Mouse (Mus musculus) forebrain, embryonic 13.5 days (tissue): ENCODE results near the gene Arhgap10. TPM values are rescaled to one million over a fixed set of nuclear protein-coding genes. Genes with fewer than 3 reads are reported as not detected.

ENCODE experiments used
- ATAC-seq: fragments of 200-750 bp; cut with Nextera tagmentation; 2 replicates; pipeline ENCODE4 v1.8.0; 2017
- H3K27ac ChIP-seq: fragments of 300-500 bp; sonication (generic); 2 replicates; pipeline ENCODE4 v1.5.1; 2015; ENCODE audit warnings: inconsistent platforms, mild to moderate bottlenecking, moderate library complexity
- H3K27me3 ChIP-seq: fragments of 300-500 bp; sonication (generic); 2 replicates; pipeline ENCODE4 v1.6.1; 2015; ENCODE audit warnings: mild to moderate bottlenecking, inconsistent platforms
- H3K36me3 ChIP-seq: fragments of 300-500 bp; sonication (generic); 2 replicates; pipeline ENCODE4 v1.6.1; 2015; ENCODE audit warnings: mild to moderate bottlenecking, inconsistent platforms; ENCODE audit not compliant: poor library complexity, severe bottlenecking
- H3K4me1 ChIP-seq: fragments of 300-500 bp; sonication (generic); 2 replicates; pipeline ENCODE4 v1.6.1; 2015; ENCODE audit warnings: inconsistent platforms
- H3K4me2 ChIP-seq: fragments of 300-500 bp; sonication (generic); 2 replicates; pipeline ENCODE4 v1.6.1; 2015; ENCODE audit warnings: inconsistent platforms, mild to moderate bottlenecking, moderate library complexity
- H3K4me3 ChIP-seq: fragments of 300-500 bp; sonication (generic); 2 replicates; pipeline ENCODE4 v1.5.1; 2015; ENCODE audit warnings: mild to moderate bottlenecking, inconsistent platforms
- H3K9ac ChIP-seq: fragments of 300-500 bp; sonication (generic); 2 replicates; pipeline ENCODE4 v1.6.1; 2015; ENCODE audit warnings: mild to moderate bottlenecking, inconsistent platforms
- H3K9me3 ChIP-seq: fragments of 300-500 bp; sonication (generic); replicated peaks from 2 replicates; pipeline ENCODE4 v1.6.1; 2016; ENCODE audit warnings: inconsistent platforms
- WGBS: fragments of 180-500 bp; shearing (Covaris S2); methylation state at CpG from one replicate; pipeline ENCODE4 v1.1.7; 2015; 5-methylcytosine and 5-hydroxymethylcytosine counted together
- polyA plus RNA-seq: library from polyadenylated mRNA; unstranded; fragments of >200 nt; fragmentation: Nextera tagmentation; extraction: Ambion mirVana; gene quantifications from 2 replicates; pipeline ENCODE4 v1.2.1, GENCODE M21; 2015

The Arhgap10 gene
- polyA plus RNA-seq, 1 experiment from 2014 or later, result 5.2 TPM

GRCm38 (mm10) chr8:77511750-77512493 lies 5.8 kb downstream of the Arhgap10 start:
- Histone ChIP-seq H3K4me3 (no peak overlapping the region), H3K9ac (no peak overlapping the region), H3K4me1 (peaks cover 13% of the 10 kb centered on the region), H3K27me3 (peaks cover 43% of the 10 kb centered on the region), H3K27ac (no peak overlapping the region), H3K4me2 (no peak overlapping the region), H3K36me3 (no peaks in the 10 kb centered on the region), H3K9me3 (no peaks in the 10 kb centered on the region)
- peak; percentile 36; the same call in 1 of the 2 replicates for ATAC-seq
- WGBS, result 14% methylated on average over 13 of the region's 13 CpGs

- ATAC-seq, result no peak
- H3K27ac ChIP-seq, result no peak overlapping the region
- H3K4me2 ChIP-seq, result no peak overlapping the region
- H3K9me3 ChIP-seq, result no peaks in the 10 kb centered on the region
- no peak overlapping the region for H3K4me3 ChIP-seq
- H3K27me3 ChIP-seq, result peaks cover 28% of the 10 kb centered on the region
- 80% methylated on average over 3 of the region's 3 CpGs for WGBS
- H3K9ac ChIP-seq, result no peak overlapping the region
- H3K36me3 ChIP-seq, result no peaks in the 10 kb centered on the region
- peaks cover 7% of the 10 kb centered on the region; the same call in 1 of the 2 replicates for H3K4me1 ChIP-seq
These were observed 7.3 kb downstream of the Arhgap10 start for GRCm38 (mm10) chr8:77510426-77510825.

DNA sequence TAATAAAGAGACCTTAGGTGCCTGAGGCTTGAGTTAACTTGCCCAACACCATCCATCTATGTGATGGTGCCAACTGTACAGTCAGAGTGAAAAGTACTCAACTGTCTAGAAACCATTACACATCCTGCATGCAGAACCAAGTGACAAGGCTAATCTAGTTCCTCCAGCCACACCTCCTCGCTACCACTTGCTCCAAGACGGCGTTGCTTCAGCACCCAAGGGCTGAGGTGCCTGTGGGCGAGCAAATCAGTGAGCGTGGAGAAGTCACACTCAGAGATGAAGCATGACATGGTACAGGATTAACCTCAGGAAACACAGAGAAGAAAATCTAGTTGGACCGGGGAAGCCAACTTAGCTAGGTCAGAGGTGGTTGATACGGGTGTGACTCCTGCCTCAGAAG lies 8.7 kb downstream of the Arhgap10 start:
- no peak overlapping the region for H3K4me2 ChIP-seq
- H3K27me3 ChIP-seq, result peaks cover 15% of the 10 kb centered on the region
- no peak for ATAC-seq
- H3K27ac ChIP-seq, result no peak overlapping the region
- no peak overlapping the region for H3K4me3 ChIP-seq
- no peak overlapping the region for H3K9ac ChIP-seq
- 94% methylated on average over 7 of the region's 7 CpGs for WGBS
- H3K4me1 ChIP-seq, result peaks cover 7% of the 10 kb centered on the region; the same call in 1 of the 2 replicates
- no peaks in the 10 kb centered on the region for H3K9me3 ChIP-seq
- no peaks in the 10 kb centered on the region for H3K36me3 ChIP-seq

DNA sequence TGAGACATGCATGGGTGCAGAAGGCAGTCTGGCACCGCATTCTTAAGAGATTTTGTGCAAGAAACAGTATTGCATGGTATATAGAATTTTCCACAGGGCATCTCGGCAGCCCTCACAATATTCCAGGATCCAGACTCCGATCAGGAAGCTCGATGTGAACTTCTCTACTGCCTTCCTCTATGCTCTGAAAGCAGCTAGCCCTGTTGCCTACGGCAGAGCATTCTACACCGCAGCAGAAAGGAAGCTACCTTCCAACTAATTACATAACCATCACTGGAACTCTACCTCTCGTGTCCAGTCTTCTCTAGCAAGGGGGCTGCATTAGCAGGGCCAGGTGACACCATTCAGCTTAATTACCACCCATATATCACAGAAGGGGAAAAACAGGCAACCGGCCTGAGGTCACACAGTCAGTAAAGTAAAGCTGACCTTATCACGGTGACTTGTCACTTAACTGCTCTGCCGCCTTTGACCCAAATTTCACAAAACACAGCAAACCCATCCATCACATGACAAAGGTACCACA lies 10.2 kb downstream of the Arhgap10 start:
- H3K4me2 ChIP-seq, result no peak overlapping the region
- no peak overlapping the region for H3K27ac ChIP-seq
- no peak overlapping the region for H3K9ac ChIP-seq
- H3K4me1 ChIP-seq, result peaks cover 7% of the 10 kb centered on the region; the same call in 1 of the 2 replicates
- peaks cover under 1% of the 10 kb centered on the region; the same call in 1 of the 2 replicates for H3K27me3 ChIP-seq
- H3K4me3 ChIP-seq, result no peak overlapping the region
- 89% methylated on average over 10 of the region's 10 CpGs for WGBS
- no peak for ATAC-seq
- no peaks in the 10 kb centered on the region for H3K9me3 ChIP-seq
- no peaks in the 10 kb centered on the region for H3K36me3 ChIP-seq

DNA sequence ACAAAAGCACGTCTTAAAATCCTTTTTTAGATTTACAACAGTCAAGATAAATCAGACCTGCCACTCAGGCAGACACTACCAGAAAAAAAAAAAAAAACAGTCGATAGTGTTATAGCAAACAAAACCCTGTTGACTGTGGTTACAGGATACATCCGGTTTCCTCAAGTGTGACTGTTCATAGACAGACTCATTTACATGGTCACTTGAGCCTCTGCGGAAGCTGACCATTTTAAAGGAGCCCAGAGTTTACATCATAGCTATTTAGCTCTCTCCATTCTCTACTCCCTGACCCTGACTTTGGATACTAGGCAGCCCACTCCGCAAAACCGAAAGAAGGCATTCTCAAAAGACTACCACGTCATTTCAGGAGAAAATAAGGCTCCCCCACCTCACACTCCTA lies 11.2 kb downstream of the Arhgap10 start:
- no peak overlapping the region for H3K4me2 ChIP-seq
- no peaks in the 10 kb centered on the region for H3K9me3 ChIP-seq
- no peak overlapping the region for H3K27ac ChIP-seq
- H3K27me3 ChIP-seq, result no peaks in the 10 kb centered on the region
- H3K9ac ChIP-seq, result no peak overlapping the region
- no peaks in the 10 kb centered on the region for H3K4me1 ChIP-seq
- no peak for ATAC-seq
- H3K36me3 ChIP-seq, result no peaks in the 10 kb centered on the region
- no peak overlapping the region for H3K4me3 ChIP-seq
- 85% methylated on average over 7 of the region's 7 CpGs for WGBS

GRCm38 (mm10) chr8:77502547-77502946 lies 15.2 kb downstream of the Arhgap10 start:
- Histone ChIP-seq H3K4me3 (no peak overlapping the region), H3K27me3 (no peaks in the 10 kb centered on the region), H3K9me3 (no peaks in the 10 kb centered on the region), H3K27ac (no peak overlapping the region), H3K36me3 (no peaks in the 10 kb centered on the region), H3K9ac (no peak overlapping the region), H3K4me1 (no peaks in the 10 kb centered on the region), H3K4me2 (no peak overlapping the region)
- 93% methylated on average over 6 of the region's 6 CpGs for WGBS
- no peak for ATAC-seq

DNA sequence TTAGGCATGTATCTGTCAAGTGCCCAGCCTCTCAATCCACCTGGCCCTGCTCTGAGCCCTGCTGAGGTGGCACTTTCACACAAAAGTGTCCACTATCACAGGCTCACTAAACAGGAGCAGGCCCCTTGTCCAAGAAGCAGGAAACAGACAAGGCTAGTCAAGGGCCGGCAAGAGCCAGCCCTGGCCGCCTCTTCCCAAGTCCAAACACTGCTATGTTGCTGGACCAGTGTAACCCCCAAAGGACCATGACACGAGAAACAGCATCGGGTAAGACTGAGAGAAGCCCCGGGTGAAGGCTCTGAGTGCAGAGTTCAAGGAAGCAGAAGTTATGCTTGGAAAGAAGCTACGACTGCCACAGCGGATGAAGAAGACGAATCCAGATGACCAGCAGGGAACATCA lies 16.6 kb downstream of the Arhgap10 start:
- Histone ChIP-seq H3K9me3 (no peaks in the 10 kb centered on the region), H3K27me3 (no peaks in the 10 kb centered on the region), H3K27ac (no peak overlapping the region), H3K4me1 (no peaks in the 10 kb centered on the region), H3K4me2 (no peak overlapping the region), H3K4me3 (no peak overlapping the region), H3K36me3 (no peaks in the 10 kb centered on the region), H3K9ac (no peak overlapping the region)
- ATAC-seq, result no peak
- 89% methylated on average over 8 of the region's 8 CpGs for WGBS

- WGBS, result 93% methylated on average over 3 of the region's 3 CpGs
- no peak for ATAC-seq
- Histone ChIP-seq H3K36me3 (no peaks in the 10 kb centered on the region), H3K27me3 (no peaks in the 10 kb centered on the region), H3K4me2 (no peak overlapping the region), H3K4me1 (no peaks in the 10 kb centered on the region), H3K27ac (no peak overlapping the region), H3K4me3 (no peak overlapping the region), H3K9ac (no peak overlapping the region), H3K9me3 (no peaks in the 10 kb centered on the region)
These were observed 17.5 kb downstream of the Arhgap10 start for GRCm38 (mm10) chr8:77500264-77500663.

GRCm38 (mm10) chr8:77497442-77497841 lies 20.3 kb downstream of the Arhgap10 start:
- Histone ChIP-seq H3K27me3 (no peaks in the 10 kb centered on the region), H3K36me3 (no peaks in the 10 kb centered on the region), H3K4me2 (no peak overlapping the region), H3K4me3 (no peak overlapping the region), H3K27ac (no peak overlapping the region), H3K9ac (no peak overlapping the region), H3K9me3 (no peaks in the 10 kb centered on the region), H3K4me1 (no peaks in the 10 kb centered on the region)
- ATAC-seq, result no peak
- 94% methylated on average over 2 of the region's 2 CpGs for WGBS

DNA sequence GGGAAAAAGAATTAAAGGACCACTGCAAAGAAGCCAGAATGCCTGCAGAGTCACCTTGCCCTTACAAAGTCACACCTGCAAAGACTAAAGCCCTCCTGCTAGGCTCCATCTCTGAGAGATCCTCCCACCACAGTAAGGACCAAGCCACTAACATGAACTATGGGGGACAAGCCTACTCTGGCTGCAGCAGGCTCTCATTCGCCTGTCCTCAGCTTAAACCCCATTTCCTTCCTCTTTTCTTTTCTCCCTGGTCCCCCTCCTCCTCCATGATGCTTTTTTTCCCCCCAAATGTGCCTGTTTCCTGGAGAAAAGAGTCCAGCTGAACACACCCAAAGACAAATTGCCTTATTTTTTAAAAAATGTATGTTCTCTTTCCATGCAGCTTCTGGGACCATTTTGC lies 21.5 kb downstream of the Arhgap10 start:
- H3K27me3 ChIP-seq, result no peaks in the 10 kb centered on the region
- 76% methylated on average over 1 of the region's 1 CpGs for WGBS
- ATAC-seq, result no peak

GRCm38 (mm10) chr8:77494376-77495328 lies 23.1 kb downstream of the Arhgap10 start:
- no peaks in the 10 kb centered on the region for H3K9me3 ChIP-seq
- no peaks in the 10 kb centered on the region for H3K36me3 ChIP-seq
- no peak overlapping the region for H3K27ac ChIP-seq
- 84% methylated on average over 10 of the region's 10 CpGs for WGBS
- H3K4me3 ChIP-seq, result no peak overlapping the region
- H3K4me2 ChIP-seq, result no peak overlapping the region
- no peak for ATAC-seq
- no peaks in the 10 kb centered on the region for H3K27me3 ChIP-seq
- H3K9ac ChIP-seq, result no peak overlapping the region
- no peaks in the 10 kb centered on the region for H3K4me1 ChIP-seq

More for the DNA sequence above, 21.5 kb downstream of the Arhgap10 start:
- Histone ChIP-seq H3K9ac (no peak overlapping the region), H3K4me3 (no peak overlapping the region), H3K4me2 (no peak overlapping the region), H3K27ac (no peak overlapping the region), H3K36me3 (no peaks in the 10 kb centered on the region), H3K4me1 (no peaks in the 10 kb centered on the region), H3K9me3 (no peaks in the 10 kb centered on the region)
